Mouse (Mus musculus) olfactory bulb, adult 2 months (tissue): ENCODE measurements around the gene Sft2d2. TPM values are rescaled to one million over a fixed set of nuclear protein-coding genes. Genes with fewer than 3 reads are reported as not detected.

ENCODE experiments used
- H3K27ac ChIP-seq: fragments of 200-500 bp; 2 replicates; pipeline ENCODE4 v1.5.1; 2012; ENCODE audit warnings: low read depth, low read length; ENCODE audit not compliant: insufficient read depth
- H3K4me1 ChIP-seq: fragments of 200-500 bp; 2 replicates; pipeline ENCODE4 v1.6.1; 2012; ENCODE audit warnings: low read length; ENCODE audit not compliant: control insufficient read depth, insufficient read depth
- H3K4me3 ChIP-seq: fragments of 200-500 bp; 2 replicates; pipeline ENCODE4 v1.5.1; 2012; ENCODE audit warnings: mild to moderate bottlenecking, low read depth, low read length, moderate library complexity; ENCODE audit not compliant: insufficient read depth
- CTCF ChIP-seq: fragments of 200-500 bp; IDR thresholded peaks from 2 replicates; pipeline ENCODE4 v1.5.1; 2012; ENCODE audit warnings: low read depth, mild to moderate bottlenecking, low read length, moderate library complexity; ENCODE audit not compliant: insufficient read depth
- POLR2A ChIP-seq: fragments of 200-500 bp; IDR thresholded peaks from 2 replicates; pipeline ENCODE4 v1.6.1; 2012; ENCODE audit warnings: mild to moderate bottlenecking, low read depth, low read length, moderate library complexity; ENCODE audit not compliant: insufficient read depth
- WGBS: fragments of 180-500 bp; shearing (Covaris S2); methylation state at CpG from one replicate; pipeline ENCODE4 v1.1.7; 2018; 5-methylcytosine and 5-hydroxymethylcytosine counted together
- polyA plus RNA-seq: library from polyadenylated mRNA; stranded (reverse); fragments of >200 nt; gene quantifications from 2 replicates; pipeline ENCODE4 v1.2.4, GENCODE M21; 2012; ENCODE audit warnings: low replicate concordance; ENCODE audit not compliant: missing spikeins, insufficient read depth, insufficient read length

The Sft2d2 gene
- polyA plus RNA-seq, 1 experiment, result not detected

GRCm38 (mm10) chr1:165184178-165184577 is 10.1 kb downstream of the Sft2d2 start:
- WGBS, result 95% methylated on average over 3 of the region's 3 CpGs
- TF ChIP-seq CTCF, result no peak
- no peak for TF ChIP-seq POLR2A
- peaks cover 29% of the 10 kb centered on the region for H3K4me1 ChIP-seq
- no peak overlapping the region for H3K4me3 ChIP-seq
- no peak overlapping the region for H3K27ac ChIP-seq

- H3K4me1 ChIP-seq, result peaks cover 22% of the 10 kb centered on the region
- no peak overlapping the region for H3K27ac ChIP-seq
- TF ChIP-seq POLR2A (no peak), CTCF (no peak)
- H3K4me3 ChIP-seq, result no peak overlapping the region
- 84% methylated on average over 6 of the region's 6 CpGs for WGBS
These were observed 10.8 kb downstream of the Sft2d2 start for GRCm38 (mm10) chr1:165183400-165183799.

GRCm38 (mm10) chr1:165179321-165179720 is 14.9 kb downstream of the Sft2d2 start:
- TF ChIP-seq CTCF (no peak), POLR2A (no peak)
- 86% methylated on average over 5 of the region's 5 CpGs for WGBS
- Histone ChIP-seq H3K4me1 (peaks cover 4% of the 10 kb centered on the region; the same call in 1 of the 2 replicates), H3K4me3 (no peak overlapping the region), H3K27ac (no peak overlapping the region)

- Histone ChIP-seq H3K27ac (no peak overlapping the region), H3K4me1 (peaks cover 4% of the 10 kb centered on the region; the same call in 1 of the 2 replicates), H3K4me3 (no peak overlapping the region)
- 68% methylated on average over 6 of the region's 6 CpGs for WGBS
- TF ChIP-seq CTCF, result no peak
These were observed 16.2 kb downstream of the Sft2d2 start for GRCm38 (mm10) chr1:165178075-165178474.

GRCm38 (mm10) chr1:165174059-165174616 is 20.1 kb downstream of the Sft2d2 start:
- WGBS, result 46% methylated on average over 9 of the region's 9 CpGs
- TF ChIP-seq POLR2A (no peak), CTCF (no peak)
- H3K4me1 ChIP-seq, result peaks cover 4% of the 10 kb centered on the region; the same call in 1 of the 2 replicates
- H3K27ac ChIP-seq, result no peak overlapping the region
- no peak overlapping the region for H3K4me3 ChIP-seq

GRCm38 (mm10) chr1:165171277-165171676 is 23.0 kb downstream of the Sft2d2 start:
- WGBS, result 83% methylated on average over 8 of the region's 8 CpGs
- TF ChIP-seq CTCF (no peak), POLR2A (no peak)
- Histone ChIP-seq H3K27ac (no peak overlapping the region), H3K4me1 (no peaks in the 10 kb centered on the region), H3K4me3 (no peak overlapping the region)

GRCm38 (mm10) chr1:165170157-165170556 is 24.1 kb downstream of the Sft2d2 start:
- Histone ChIP-seq H3K4me3 (no peak overlapping the region), H3K27ac (no peak overlapping the region), H3K4me1 (no peaks in the 10 kb centered on the region)
- TF ChIP-seq POLR2A (no peak), CTCF (no peak)
- 83% methylated on average over 5 of the region's 5 CpGs for WGBS

GRCm38 (mm10) chr1:165169462-165169861 is 24.8 kb downstream of the Sft2d2 start:
- 82% methylated on average over 3 of the region's 3 CpGs for WGBS
- no peak overlapping the region for H3K4me3 ChIP-seq
- H3K27ac ChIP-seq, result no peak overlapping the region
- H3K4me1 ChIP-seq, result no peaks in the 10 kb centered on the region
- TF ChIP-seq POLR2A, result no peak
- TF ChIP-seq CTCF, result no peak

- H3K4me1 ChIP-seq, result no peaks in the 10 kb centered on the region
- H3K4me3 ChIP-seq, result no peak overlapping the region
- H3K27ac ChIP-seq, result no peak overlapping the region
- WGBS, result 74% methylated on average over 6 of the region's 6 CpGs
- TF ChIP-seq POLR2A, result no peak
- TF ChIP-seq CTCF, result no peak
These were observed 29.3 kb downstream of the Sft2d2 start for GRCm38 (mm10) chr1:165164920-165165319.
